Mouse (Mus musculus): ENCODE measurements around the gene Mgat5. TPM values are rescaled to one million over a fixed set of nuclear protein-coding genes. Genes with fewer than 3 reads are reported as not detected.

Gene Mgat5
- polyA plus RNA-seq, 2 experiments, result 6.6 to 8.4 TPM

GRCm38 (mm10) chr1:127246158-127246557 is 41.3 kb downstream of the Mgat5 start:
- DNase-seq (ENCODE audit: low spot score), result no peak
- 86% methylated on average over 6 of the region's 6 CpGs for WGBS
- no peak for TF ChIP-seq POLR2A (IDR thresholded peaks at IDR 0.05; ENCODE audit: borderline replicate concordance, extremely low read depth, insufficient read depth, insufficient read length)
- Histone ChIP-seq H3K4me1 (ENCODE audit: control insufficient read depth, insufficient read depth, low read length) (no peaks in the 10 kb centered on the region; the same call in 1 of the 2 replicates), H3K4me2 (replicated peaks; ENCODE audit: low read depth, low read length, severe bottlenecking) (no peak overlapping the region), H3K27ac (replicated peaks; ENCODE audit: low read depth, low read length) (no peak overlapping the region), H3K36me3 (ENCODE audit: control insufficient read depth, insufficient read depth, low read length) (no peaks in the 10 kb centered on the region), H3K9ac (ENCODE audit: low read depth, low read length, severe bottlenecking) (no peak overlapping the region), H3K27me3 (ENCODE audit: control insufficient read depth, insufficient read depth, low read length) (no peaks in the 10 kb centered on the region), H3K4me3 (replicated peaks; ENCODE audit: low read length) (no peak overlapping the region), H3K9me3 (ENCODE audit: control insufficient read depth, low read length) (no peaks in the 10 kb centered on the region)
- ATAC-seq (ENCODE audit: low FRiP score, low read depth), result no peak

- no peaks in the 10 kb centered on the region for H3K9me3 ChIP-seq (ENCODE audit: control insufficient read depth, low read length)
- WGBS, result 69% methylated on average over 1 of the region's 1 CpGs
- no peak for DNase-seq (ENCODE audit: low spot score)
- H3K27me3 ChIP-seq (ENCODE audit: control insufficient read depth, insufficient read depth, low read length), result no peaks in the 10 kb centered on the region
- no peak for TF ChIP-seq POLR2A (IDR thresholded peaks at IDR 0.05; ENCODE audit: borderline replicate concordance, extremely low read depth, insufficient read depth, insufficient read length)
- H3K36me3 ChIP-seq (ENCODE audit: control insufficient read depth, insufficient read depth, low read length), result no peaks in the 10 kb centered on the region; the same call in 1 of the 2 replicates
- no peak overlapping the region for H3K9ac ChIP-seq (ENCODE audit: low read depth, low read length, severe bottlenecking)
- H3K27ac ChIP-seq (replicated peaks; ENCODE audit: low read depth, low read length), result no peak overlapping the region
- no peaks in the 10 kb centered on the region; the same call in 1 of the 2 replicates for H3K4me1 ChIP-seq (ENCODE audit: control insufficient read depth, insufficient read depth, low read length)
- H3K4me2 ChIP-seq (replicated peaks; ENCODE audit: low read depth, low read length, severe bottlenecking), result no peak overlapping the region
- no peak for ATAC-seq (ENCODE audit: low FRiP score, low read depth)
- no peak overlapping the region for H3K4me3 ChIP-seq (replicated peaks; ENCODE audit: low read length)
Measured at GRCm38 (mm10) chr1:127248433-127248832, 43.6 kb downstream of the Mgat5 start.

GRCm38 (mm10) chr1:127249621-127250020 is 44.8 kb downstream of the Mgat5 start:
- no peaks in the 10 kb centered on the region for H3K27me3 ChIP-seq (ENCODE audit: control insufficient read depth, insufficient read depth, low read length)
- H3K9me3 ChIP-seq (ENCODE audit: control insufficient read depth, low read length), result no peaks in the 10 kb centered on the region
- no peak for TF ChIP-seq POLR2A (IDR thresholded peaks at IDR 0.05; ENCODE audit: borderline replicate concordance, extremely low read depth, insufficient read depth, insufficient read length)
- H3K4me2 ChIP-seq (replicated peaks; ENCODE audit: low read depth, low read length, severe bottlenecking), result no peak overlapping the region
- H3K27ac ChIP-seq (replicated peaks; ENCODE audit: low read depth, low read length), result no peak overlapping the region
- ATAC-seq (ENCODE audit: low FRiP score, low read depth) (no peak), DNase-seq (ENCODE audit: low spot score) (no peak)
- no peak overlapping the region for H3K9ac ChIP-seq (ENCODE audit: low read depth, low read length, severe bottlenecking)
- no peaks in the 10 kb centered on the region; the same call in 1 of the 2 replicates for H3K36me3 ChIP-seq (ENCODE audit: control insufficient read depth, insufficient read depth, low read length)
- H3K4me1 ChIP-seq (ENCODE audit: control insufficient read depth, insufficient read depth, low read length), result no peaks in the 10 kb centered on the region; the same call in 1 of the 2 replicates
- H3K4me3 ChIP-seq (replicated peaks; ENCODE audit: low read length), result no peak overlapping the region

- Histone ChIP-seq H3K4me1 (ENCODE audit: control insufficient read depth, insufficient read depth, low read length) (no peaks in the 10 kb centered on the region; the same call in 1 of the 2 replicates), H3K9me3 (ENCODE audit: control insufficient read depth, low read length) (no peaks in the 10 kb centered on the region), H3K27me3 (ENCODE audit: control insufficient read depth, insufficient read depth, low read length) (no peaks in the 10 kb centered on the region), H3K4me2 (replicated peaks; ENCODE audit: low read depth, low read length, severe bottlenecking) (no peak overlapping the region), H3K4me3 (replicated peaks; ENCODE audit: low read length) (no peak overlapping the region), H3K9ac (ENCODE audit: low read depth, low read length, severe bottlenecking) (no peak overlapping the region), H3K36me3 (ENCODE audit: control insufficient read depth, insufficient read depth, low read length) (no peaks in the 10 kb centered on the region; the same call in 1 of the 2 replicates), H3K27ac (replicated peaks; ENCODE audit: low read depth, low read length) (no peak overlapping the region)
- no peak for TF ChIP-seq POLR2A (IDR thresholded peaks at IDR 0.05; ENCODE audit: borderline replicate concordance, extremely low read depth, insufficient read depth, insufficient read length)
- DNase-seq (ENCODE audit: low spot score), result no peak
- ATAC-seq (ENCODE audit: low FRiP score, low read depth), result no peak
Measured at GRCm38 (mm10) chr1:127250313-127250712, 45.5 kb downstream of the Mgat5 start.

GRCm38 (mm10) chr1:127251751-127252150 is 46.9 kb downstream of the Mgat5 start:
- no peak overlapping the region for H3K4me2 ChIP-seq (replicated peaks; ENCODE audit: low read depth, low read length, severe bottlenecking)
- H3K4me1 ChIP-seq (ENCODE audit: control insufficient read depth, insufficient read depth, low read length), result no peaks in the 10 kb centered on the region; the same call in 1 of the 2 replicates
- H3K27ac ChIP-seq (replicated peaks; ENCODE audit: low read depth, low read length), result no peak overlapping the region
- H3K4me3 ChIP-seq (replicated peaks; ENCODE audit: low read length), result no peak overlapping the region
- no peak for TF ChIP-seq POLR2A (IDR thresholded peaks at IDR 0.05; ENCODE audit: borderline replicate concordance, extremely low read depth, insufficient read depth, insufficient read length)
- 82% methylated on average over 7 of the region's 7 CpGs for WGBS
- no peak overlapping the region for H3K9ac ChIP-seq (ENCODE audit: low read depth, low read length, severe bottlenecking)
- no peaks in the 10 kb centered on the region for H3K27me3 ChIP-seq (ENCODE audit: control insufficient read depth, insufficient read depth, low read length)
- DNase-seq (ENCODE audit: low spot score) (no peak), ATAC-seq (ENCODE audit: low FRiP score, low read depth) (no peak)
- no peaks in the 10 kb centered on the region for H3K9me3 ChIP-seq (ENCODE audit: control insufficient read depth, low read length)
- no peaks in the 10 kb centered on the region; the same call in 1 of the 2 replicates for H3K36me3 ChIP-seq (ENCODE audit: control insufficient read depth, insufficient read depth, low read length)

GRCm38 (mm10) chr1:127257005-127257404 is 52.2 kb downstream of the Mgat5 start:
- Histone ChIP-seq H3K27ac (replicated peaks; ENCODE audit: low read depth, low read length) (no peak overlapping the region), H3K4me1 (ENCODE audit: control insufficient read depth, insufficient read depth, low read length) (no peaks in the 10 kb centered on the region), H3K4me3 (replicated peaks; ENCODE audit: low read length) (no peak overlapping the region), H3K36me3 (ENCODE audit: control insufficient read depth, insufficient read depth, low read length) (no peaks in the 10 kb centered on the region; the same call in 1 of the 2 replicates), H3K4me2 (replicated peaks; ENCODE audit: low read depth, low read length, severe bottlenecking) (no peak overlapping the region), H3K9ac (ENCODE audit: low read depth, low read length, severe bottlenecking) (no peak overlapping the region), H3K9me3 (ENCODE audit: control insufficient read depth, low read length) (no peaks in the 10 kb centered on the region), H3K27me3 (ENCODE audit: control insufficient read depth, insufficient read depth, low read length) (no peaks in the 10 kb centered on the region)
- DNase-seq (ENCODE audit: low spot score) (no peak), ATAC-seq (ENCODE audit: low FRiP score, low read depth) (no peak)
- 97% methylated on average over 8 of the region's 8 CpGs for WGBS
- no peak for TF ChIP-seq POLR2A (IDR thresholded peaks at IDR 0.05; ENCODE audit: borderline replicate concordance, extremely low read depth, insufficient read depth, insufficient read length)
